Mouse (Mus musculus) naive thymus-derived CD4-positive, alpha-beta T cell, adult 5 months (primary cell): Measurements from ENCODE around the gene Slc6a5. TPM values are rescaled to one million over a fixed set of nuclear protein-coding genes. Genes with fewer than 3 reads are reported as not detected.

ENCODE experiments used
- polyA plus RNA-seq: library from polyadenylated mRNA; unstranded; fragments of 100-300 nt; shearing (Covaris generic); gene quantifications from one replicate; pipeline ENCODE4 v1.2.1, GENCODE M21; 2017

Slc6a5 gene
- polyA plus RNA-seq = not detected

GRCm38 (mm10) chr7:49909850-49910249 is at the start of gene Slc6a5:
Gene Slc6a5 (plus strand): TSS chr7:49910146.

GRCm38 (mm10) chr7:49974841-49975440 is 65.0 kb downstream of the Slc6a5 start, which contains the start of gene Nell1:
Gene Nell1 (plus strand): TSS chr7:49974864.

Other genes with a start within 250 kb of the Slc6a5 start
- gene Htatip2, start 151.0 kb upstream of the Slc6a5 start, polyA plus RNA-seq = 20.1 TPM
- 83.2 TPM for gene Prmt3, start 131.8 kb upstream of the Slc6a5 start, polyA plus RNA-seq
- gene Nell1, start 64.7 kb downstream of the Slc6a5 start, polyA plus RNA-seq = not detected